Mouse (Mus musculus) MEL (cell line): ENCODE results near the gene Gm20388. TPM values are rescaled to one million over a fixed set of nuclear protein-coding genes. Genes with fewer than 3 reads are reported as not detected.
A peak's percentile ranks its signal among the peaks of the same experiment; 100 is the strongest.

ENCODE experiments used
- DNase-seq: peaks from one replicate; pipeline ENCODE4 v3.0.0; 2011; ENCODE audit warnings: low read depth, low spot score
- H3K27ac ChIP-seq: 2 replicates; pipeline ENCODE4 v1.5.1; 2012; ENCODE audit warnings: low read depth, mild to moderate bottlenecking, control low read depth, low read length, moderate library complexity; ENCODE audit not compliant: control insufficient read depth
- H3K27me3 ChIP-seq, 2 experiments: fragments of 150-350 bp in 1 of 2; sonication (generic) in 1 of 2; 2 replicates each; pipeline ENCODE4 v1.6.1; 2012; ENCODE audit warnings: low read length in 2 of 2, mild to moderate bottlenecking in 2 of 2, improper control_type of control experiment in 1 of 2, moderate library complexity in 1 of 2; ENCODE audit not compliant: insufficient read depth in 2 of 2, control insufficient read depth in 1 of 2
- H3K36me3 ChIP-seq, 2 experiments: 2 replicates each; pipeline ENCODE4 v1.6.1; 2012 to 2014; ENCODE audit warnings: low read length in 2 of 2, improper control_type of control experiment in 1 of 2, inconsistent platforms in 1 of 2, mild to moderate bottlenecking in 1 of 2; ENCODE audit not compliant: insufficient read depth in 2 of 2, control insufficient read depth in 1 of 2
- H3K4me1 ChIP-seq, 2 experiments: fragments of 150-350 bp in 1 of 2; sonication (generic) in 1 of 2; 2 replicates each; pipeline ENCODE4 v1.6.1; 2012; ENCODE audit warnings: low read length in 2 of 2, improper control_type of control experiment in 1 of 2, mild to moderate bottlenecking in 1 of 2; ENCODE audit not compliant: insufficient read depth in 2 of 2, control insufficient read depth in 1 of 2
- H3K4me3 ChIP-seq, 2 experiments: fragments of 150-350 bp in 1 of 2; sonication (generic) in 1 of 2; 2 replicates each; pipeline ENCODE4 v1.5.1; 2012; ENCODE audit warnings: low read depth in 2 of 2, low read length in 2 of 2, mild to moderate bottlenecking in 2 of 2, moderate library complexity in 2 of 2, control low read depth in 1 of 2, improper control_type of control experiment in 1 of 2; ENCODE audit not compliant: control insufficient read depth in 1 of 2, insufficient read depth in 1 of 2
- H3K79me2 ChIP-seq: 2 replicates; pipeline ENCODE4 v1.6.1; 2012; ENCODE audit warnings: mild to moderate bottlenecking, low read length, moderate library complexity; ENCODE audit not compliant: control insufficient read depth, poor library complexity, insufficient read depth
- H3K9ac ChIP-seq: 2 replicates; pipeline ENCODE4 v1.6.1; 2012; ENCODE audit warnings: low read depth, mild to moderate bottlenecking, control low read depth, low read length, moderate library complexity; ENCODE audit not compliant: control insufficient read depth, poor library complexity, severe bottlenecking
- H3K9me3 ChIP-seq: fragments of 150-350 bp; sonication (generic); replicated peaks from 2 replicates; pipeline ENCODE4 v1.6.1; 2012; ENCODE audit warnings: mild to moderate bottlenecking, low read length, improper control_type of control experiment, moderate library complexity; ENCODE audit not compliant: insufficient read depth
- BHLHE40 ChIP-seq: IDR thresholded peaks from 2 replicates; pipeline ENCODE4 v1.6.1; 2012; ENCODE audit warnings: low read depth, mild to moderate bottlenecking, inconsistent platforms, low read length, improper control_type of control experiment, borderline replicate concordance
- CHD1 ChIP-seq: IDR thresholded peaks from 2 replicates; pipeline ENCODE4 v1.6.1; 2012; ENCODE audit warnings: low read depth, mild to moderate bottlenecking, inconsistent platforms, low read length, improper control_type of control experiment
- CHD2 ChIP-seq: IDR thresholded peaks from 2 replicates; pipeline ENCODE4 v1.6.1; 2011; ENCODE audit warnings: low read length, improper control_type of control experiment
- CTCF ChIP-seq, 3 experiments: IDR thresholded peaks in 2 of 3; conservative IDR thresholded peaks in 1 of 3; 2 replicates each; pipeline ENCODE4 v1.5.1; 2011 to 2012; ENCODE audit warnings: low read length in 3 of 3, low read depth in 2 of 3, mild to moderate bottlenecking in 2 of 3, improper control_type of control experiment in 1 of 3, inconsistent platforms in 1 of 3, mixed read lengths in 1 of 3, moderate library complexity in 1 of 3; ENCODE audit not compliant: control insufficient read depth in 1 of 3, insufficient read depth in 1 of 3, poor library complexity in 1 of 3, severe bottlenecking in 1 of 3
- E2F4 ChIP-seq: IDR thresholded peaks from 2 replicates; pipeline ENCODE4 v1.6.1; 2011; ENCODE audit warnings: low read depth, low read length, improper control_type of control experiment, borderline replicate concordance
- EP300 ChIP-seq, 2 experiments: IDR thresholded peaks; 2 replicates each; pipeline ENCODE4 v1.6.1; 2011; ENCODE audit warnings: improper control_type of control experiment in 2 of 2, low read length in 2 of 2, low read depth in 1 of 2, mild to moderate bottlenecking in 1 of 2
- GATA1 ChIP-seq: IDR thresholded peaks from 2 replicates; pipeline ENCODE4 v1.6.1; 2011; ENCODE audit warnings: low read depth, low read length, improper control_type of control experiment
- HCFC1 ChIP-seq: IDR thresholded peaks from 2 replicates; pipeline ENCODE4 v1.6.1; 2012; ENCODE audit warnings: low read depth, mild to moderate bottlenecking, inconsistent platforms, low read length, improper control_type of control experiment, moderate library complexity
- KAT2A ChIP-seq: conservative IDR thresholded peaks from 2 replicates; pipeline ENCODE4 v1.6.1; 2012; ENCODE audit warnings: low read depth, low read length, improper control_type of control experiment, inconsistent platforms
- MAX ChIP-seq: IDR thresholded peaks from 2 replicates; pipeline ENCODE4 v1.6.1; 2011; ENCODE audit warnings: low read length, improper control_type of control experiment
- MEF2A ChIP-seq: IDR thresholded peaks from 2 replicates; pipeline ENCODE4 v1.6.1; 2014; ENCODE audit warnings: low read depth, mild to moderate bottlenecking, inconsistent platforms, low read length, improper control_type of control experiment; ENCODE audit not compliant: poor library complexity, insufficient replicate concordance, severe bottlenecking; ENCODE audit errors: extremely low read depth
- POLR2AphosphoS2 ChIP-seq: IDR thresholded peaks from 2 replicates; pipeline ENCODE4 v1.6.1; 2011; ENCODE audit warnings: low read length, improper control_type of control experiment
- POLR2AphosphoS5 ChIP-seq: IDR thresholded peaks from 2 replicates; pipeline ENCODE4 v1.6.1; 2012; ENCODE audit warnings: low read depth, borderline replicate concordance, mild to moderate bottlenecking, inconsistent platforms, low read length, moderate library complexity, mixed read lengths
- RAD21 ChIP-seq: IDR thresholded peaks from 2 replicates; pipeline ENCODE4 v1.6.1; 2011; ENCODE audit warnings: mild to moderate bottlenecking, low read depth, low read length, improper control_type of control experiment
- RCOR1 ChIP-seq: IDR thresholded peaks from 2 replicates; pipeline ENCODE4 v1.6.1; 2012; ENCODE audit warnings: low read depth, mild to moderate bottlenecking, inconsistent platforms, low read length, improper control_type of control experiment
- SIN3A ChIP-seq: IDR thresholded peaks from 2 replicates; pipeline ENCODE4 v1.6.1; 2012; ENCODE audit warnings: low read length, improper control_type of control experiment, inconsistent platforms
- SMC3 ChIP-seq: IDR thresholded peaks from 2 replicates; pipeline ENCODE4 v1.6.1; 2011; ENCODE audit warnings: low read depth, low read length, improper control_type of control experiment
- TAL1 ChIP-seq: IDR thresholded peaks from 2 replicates; pipeline ENCODE4 v1.6.1; 2012; ENCODE audit warnings: mild to moderate bottlenecking, inconsistent platforms, low read length, moderate library complexity, mixed read lengths
- TBP ChIP-seq: IDR thresholded peaks from 2 replicates; pipeline ENCODE4 v1.8.0; 2011; ENCODE audit warnings: low read depth, low read length, improper control_type of control experiment
- TCF12 ChIP-seq: IDR thresholded peaks from 2 replicates; pipeline ENCODE4 v1.6.1; 2014; ENCODE audit warnings: low read depth, mild to moderate bottlenecking, inconsistent platforms, low read length, improper control_type of control experiment, moderate library complexity
- ZC3H11A ChIP-seq: IDR thresholded peaks from 2 replicates; pipeline ENCODE4 v1.6.1; 2012; ENCODE audit warnings: low read depth, mild to moderate bottlenecking, inconsistent platforms, low read length, improper control_type of control experiment
- ZKSCAN1 ChIP-seq: IDR thresholded peaks from 2 replicates; pipeline ENCODE4 v1.6.1; 2012; ENCODE audit warnings: low read depth, mild to moderate bottlenecking, inconsistent platforms, low read length, improper control_type of control experiment, moderate library complexity
- ZNF384 ChIP-seq: IDR thresholded peaks from 2 replicates; pipeline ENCODE4 v1.6.1; 2012; ENCODE audit warnings: low read depth, mild to moderate bottlenecking, inconsistent platforms, low read length, improper control_type of control experiment
- polyA plus RNA-seq, 2 experiments: library from polyadenylated mRNA; stranded (reverse) in 1 of 2; unstranded in 1 of 2; fragments of >175 nt in 1 of 2; fragments of >200 nt in 1 of 2; gene quantifications; 2 replicates each; pipeline versions ENCODE4 v1.2.1 to v1.2.4; 2012; ENCODE audit warnings: low replicate concordance in 2 of 2, low read depth in 1 of 2; ENCODE audit not compliant: insufficient read length in 2 of 2, insufficient read depth in 1 of 2, missing spikeins in 1 of 2
- total RNA-seq: library from RNA; depleted of rRNA; stranded (reverse); fragments of 300-350 nt; gene quantifications from 2 replicates; pipeline ENCODE4 v1.2.3, GENCODE M21; 2012

The Gm20388 gene
- total and polyA plus RNA-seq, 3 experiments, result 11.1 to 17.8 TPM; not detected in 1

GRCm38 (mm10) chr8:122444058-122444748 lies 2533.6 kb downstream of the Gm20388 start (continued):
- TF ChIP-seq POLR2AphosphoS5 (no peak), ZC3H11A (no peak), RCOR1 (peak; percentile 22; the same call in 1 of the 2 replicates), EP300 (IDR thresholded peaks at IDR 0.05; ENCODE audit: low read depth in 1 of 2, low read length in 2 of 2) (peak in 1 of 2 experiments; percentile 53; a peak in 3 of 4 replicates), ZKSCAN1 (no peak), MEF2A (no peak), SIN3A (peak; percentile 83), CHD2 (no peak), TAL1 (peak; percentile 68), POLR2AphosphoS2 (no peak), TCF12 (0 out of 2 replicates have a peak, but pooled peaks have one; percentile 26), KAT2A (no peak), BHLHE40 (no peak), MAX (peak; percentile 58; the same call in 1 of the 2 replicates), HCFC1 (peak; percentile 71), ZNF384 (peak; percentile 71), SMC3 (no peak; the same call in 1 of the 2 replicates), E2F4 (no peak), CHD1 (0 out of 2 replicates have a peak, but pooled peaks have one; percentile 28), GATA1 (no peak; the same call in 1 of the 2 replicates), TBP (0 out of 2 replicates have a peak, but pooled peaks have one; percentile 25)

GRCm38 (mm10) chr8:122445203-122445602 lies 2534.6 kb downstream of the Gm20388 start:
- no peak overlapping the region for H3K4me3 ChIP-seq
- H3K27ac ChIP-seq, result no peak overlapping the region
- no peak overlapping the region for H3K9ac ChIP-seq
- 0 out of 6 replicates have a peak, but pooled peaks of 1 of the 3 experiments have one; percentile 6 for TF ChIP-seq CTCF (IDR thresholded peaks at IDR 0.05 in 2 of 3, conservative IDR thresholded peaks at IDR 0.05 in 1 of 3; ENCODE audit: control insufficient read depth in 1 of 3, insufficient read depth in 1 of 3, low read depth in 2 of 3, low read length in 3 of 3, poor library complexity in 1 of 3, severe bottlenecking in 1 of 3)
- TF ChIP-seq RAD21, result no peak
- TF ChIP-seq, all 39 proteins: peak for 1
- Histone ChIP-seq H3K36me3 (no peaks in the 10 kb centered on the region), H3K27me3 (no peaks in the 10 kb centered on the region), H3K9me3 (no peaks in the 10 kb centered on the region), H3K79me2 (0 out of 2 replicates have a peak, but pooled peaks cover 3% of the 10 kb centered on the region), H3K4me1 (peaks cover 0 to 3% of the 10 kb centered on the region in 2 experiments; a peak in 1 of 4 replicates)
- DNase-seq, result no peak
